Mouse (Mus musculus) ES-Bruce4 (cell line): ENCODE data around the gene Dhfr.

ENCODE experiments used
- CTCF ChIP-seq: IDR thresholded peaks from one replicate; pipeline ENCODE4 v1.8.1; 2011; ENCODE audit warnings: low read depth, low read length
- EP300 ChIP-seq: IDR thresholded peaks from 2 replicates; pipeline ENCODE4 v1.6.1; 2011; ENCODE audit warnings: low read depth, low read length; ENCODE audit not compliant: insufficient read depth

- TF ChIP-seq CTCF (peak; percentile 57), EP300 (0 out of 2 replicates have a peak, but pooled peaks have one; percentile 0)
Observed at GRCm38 (mm10) chr13:92354456-92355271, at the start of gene Dhfr, which contains the start of gene Msh3.
